Mouse (Mus musculus) thymus, postnatal 36 days (tissue): ENCODE measurements around the gene Chrna9.

ENCODE experiments used
- DNase-seq, 2 experiments: peaks; one replicate each; pipeline ENCODE4 v3.0.0; 2022; ENCODE audit warnings: mixed read lengths in 2 of 2

Gene Chrna9

GRCm38 (mm10) chr5:66026796-66027195 is 92.1 kb downstream of the Chrna9 start:
- DNase-seq: no peak
